Mouse (Mus musculus) cortical plate, adult 2 months (tissue): ENCODE data around the gene Riiad1. TPM values are rescaled to one million over a fixed set of nuclear protein-coding genes. Genes with fewer than 3 reads are reported as not detected.

ENCODE experiments used
- H3K27ac ChIP-seq: fragments of 200-500 bp; 2 replicates; pipeline ENCODE4 v1.5.1; 2012; ENCODE audit warnings: low read length, control low read depth, inconsistent platforms; ENCODE audit not compliant: insufficient read depth
- H3K4me1 ChIP-seq: fragments of 200-500 bp; 2 replicates; pipeline ENCODE4 v1.6.1; 2011; ENCODE audit warnings: low read length; ENCODE audit not compliant: control insufficient read depth, insufficient read depth
- H3K4me3 ChIP-seq: fragments of 200-500 bp; 2 replicates; pipeline ENCODE4 v1.5.1; 2011; ENCODE audit warnings: mild to moderate bottlenecking, low read length, control low read depth; ENCODE audit not compliant: insufficient read depth
- CTCF ChIP-seq: fragments of 200-500 bp; IDR thresholded peaks from 2 replicates; pipeline ENCODE4 v1.5.1; 2011; ENCODE audit warnings: mild to moderate bottlenecking, control low read depth, low read length; ENCODE audit not compliant: insufficient read depth; ENCODE audit errors: extremely low read depth
- POLR2A ChIP-seq: fragments of 200-500 bp; IDR thresholded peaks from 2 replicates; pipeline ENCODE4 v1.6.1; 2011; ENCODE audit warnings: mild to moderate bottlenecking, low read length, control low read depth; ENCODE audit not compliant: insufficient read depth; ENCODE audit errors: extremely low read depth
- polyA plus RNA-seq: library from polyadenylated mRNA; depleted of rRNA; stranded (reverse); fragments of >200 nt; gene quantifications from 2 replicates; pipeline ENCODE4 v1.2.3, GENCODE M21; 2012; rRNA removed

Gene Riiad1
- polyA plus RNA-seq, 1 experiment, result 4.1 TPM

DNA sequence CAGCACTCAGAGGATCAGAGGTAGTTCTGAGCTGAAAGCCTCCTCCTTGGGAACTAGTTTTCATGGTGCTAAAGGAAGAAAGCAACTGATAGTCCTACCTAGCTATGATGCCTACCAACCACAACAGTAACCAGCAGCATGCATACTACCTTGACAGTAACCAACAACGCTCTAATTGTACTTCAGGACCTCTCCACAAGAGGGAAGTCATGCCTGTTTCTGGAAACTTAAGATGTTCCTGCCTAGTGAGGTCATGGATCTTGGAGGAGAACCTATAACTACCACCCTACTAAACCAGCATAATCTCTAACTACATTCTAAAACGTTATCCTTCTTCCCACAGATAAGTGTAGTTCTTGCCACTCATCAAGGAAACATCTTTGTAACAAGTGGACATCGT, 39.0 kb downstream of the Riiad1 start:
- Histone ChIP-seq H3K27ac (no peak overlapping the region), H3K4me1 (no peaks in the 10 kb centered on the region), H3K4me3 (no peak overlapping the region)
- peak; percentile 31; the same call in 1 of the 2 replicates for TF ChIP-seq CTCF
- no peak for TF ChIP-seq POLR2A

DNA sequence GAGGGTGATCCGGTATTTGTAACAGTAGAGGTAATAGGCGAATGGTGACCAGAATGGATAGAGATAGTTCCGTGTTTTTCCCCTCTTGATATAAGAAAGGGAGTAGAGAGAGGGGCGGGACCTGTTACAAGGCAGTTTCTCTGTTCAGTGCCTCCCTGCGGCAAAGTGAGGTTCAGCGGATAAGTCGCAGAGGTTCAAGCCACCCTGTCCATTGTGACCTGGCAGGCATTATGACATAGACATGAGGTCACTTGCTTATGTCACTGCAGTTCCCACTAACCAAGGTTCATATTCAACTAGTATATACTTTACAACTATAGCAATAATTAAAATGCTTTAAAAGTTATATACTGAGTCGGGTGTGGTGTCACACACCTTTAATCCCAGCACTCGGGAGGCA, 43.7 kb downstream of the Riiad1 start:
- Histone ChIP-seq H3K4me3 (no peak overlapping the region), H3K27ac (no peak overlapping the region), H3K4me1 (no peaks in the 10 kb centered on the region)
- no peak for TF ChIP-seq CTCF
- TF ChIP-seq POLR2A, result no peak

DNA sequence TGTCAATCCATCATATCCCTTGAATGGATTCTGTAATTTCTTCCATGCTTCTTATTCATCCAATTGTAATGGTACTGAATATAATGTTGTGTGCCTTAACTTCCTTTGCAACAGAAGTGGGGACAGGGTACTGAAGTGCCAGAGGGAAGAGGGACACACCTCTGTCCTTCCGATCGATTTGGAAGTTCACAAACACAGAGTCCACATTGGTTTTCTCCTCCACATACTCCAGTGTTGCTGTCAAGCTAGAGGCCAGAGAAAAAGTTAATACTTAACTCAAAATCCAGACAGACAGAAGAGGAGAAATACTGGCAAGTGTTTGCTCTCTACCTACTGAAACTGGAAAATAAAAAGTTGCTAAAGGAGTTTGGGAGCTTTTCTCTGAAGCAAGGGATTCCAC, 45.8 kb downstream of the Riiad1 start:
- TF ChIP-seq CTCF, result no peak
- no peak for TF ChIP-seq POLR2A
- no peak overlapping the region for H3K4me3 ChIP-seq
- H3K4me1 ChIP-seq, result no peaks in the 10 kb centered on the region
- H3K27ac ChIP-seq, result no peak overlapping the region

- no peak overlapping the region for H3K27ac ChIP-seq
- H3K4me1 ChIP-seq, result no peaks in the 10 kb centered on the region
- no peak overlapping the region for H3K4me3 ChIP-seq
- TF ChIP-seq POLR2A (no peak), CTCF (no peak)
Observed at GRCm38 (mm10) chr3:94430980-94431379, 49.2 kb downstream of the Riiad1 start.

Other genes with a start within 250 kb of the Riiad1 start
- not detected in 2 replicates for gene Gm4778, start 216.3 kb downstream of the Riiad1 start, polyA plus RNA-seq
- 19.3 and 22.3 TPM in 2 replicates for gene Them4, start 170.3 kb downstream of the Riiad1 start, polyA plus RNA-seq
- gene Them5, start 138.2 kb downstream of the Riiad1 start, polyA plus RNA-seq, result not detected in 2 replicates
- 0.61 and 0.70 TPM in 2 replicates for gene C2cd4d, start 117.9 kb downstream of the Riiad1 start, polyA plus RNA-seq
- 1.9 and 2.0 TPM in 2 replicates for gene Rorc, start 107.5 kb downstream of the Riiad1 start, polyA plus RNA-seq
- 0.46 and 0.51 TPM in 2 replicates for gene Lingo4, start 81.8 kb downstream of the Riiad1 start, polyA plus RNA-seq
- gene Tdrkh, start 67.1 kb downstream of the Riiad1 start, polyA plus RNA-seq, result 15.2 and 15.5 TPM in 2 replicates
- gene Mrpl9, start 37.0 kb downstream of the Riiad1 start, polyA plus RNA-seq, result 46.0 and 47.9 TPM in 2 replicates
- gene Oaz3, start 36.4 kb downstream of the Riiad1 start, polyA plus RNA-seq, result 0.15 and 0.25 TPM in 2 replicates
- gene Celf3, start 2.0 kb downstream of the Riiad1 start, polyA plus RNA-seq, result 314 and 357 TPM in 2 replicates
- 47.7 and 50.6 TPM in 2 replicates for gene Snx27, start 102.4 kb upstream of the Riiad1 start, polyA plus RNA-seq
- gene Gm10972, start 162.8 kb upstream of the Riiad1 start, polyA plus RNA-seq, result not detected in 2 replicates
- gene Tuft1, start 178.5 kb upstream of the Riiad1 start, polyA plus RNA-seq, result 1.9 TPM in 2 replicates
- gene Selenbp2, start 213.2 kb upstream of the Riiad1 start, polyA plus RNA-seq, result 0.13 TPM in 1 of 2 replicates, not detected in the other